In the genomic region with DNA sequence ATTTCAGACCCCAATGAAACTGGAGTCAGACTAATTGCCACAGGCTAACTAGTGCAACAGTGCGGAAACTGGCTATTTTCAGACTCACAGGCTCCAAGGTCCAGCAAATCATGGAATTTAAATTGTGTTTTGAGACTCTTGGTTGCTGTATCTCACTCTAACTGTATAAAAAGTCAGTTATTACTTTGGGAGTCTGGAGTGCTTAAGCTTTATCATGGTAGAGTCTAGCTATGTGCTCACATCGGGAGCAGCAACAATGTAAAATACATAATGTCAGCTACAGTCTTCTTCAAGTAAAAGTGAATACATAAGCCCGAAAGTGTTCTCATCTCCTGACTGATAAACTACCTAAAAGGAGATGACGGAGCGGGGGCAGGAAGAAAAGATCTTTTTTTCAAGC, we compare ENCODE assay signal across 22 mouse cellular contexts.
"Had no signal": no experiment of that assay in that cellular context is flagged by ENCODE, and none has a peak within 500 bp of the region (broad histone marks: within the 10 kb centered on the region; RNA-seq: fewer than 3 reads in every experiment).

No protein-coding gene starts in this region.

- H3K36me3 ChIP-seq: heart, embryonic 15.5 days; hindbrain, embryonic 15.5 days had no signal

- DNase-seq: forebrain, postnatal 0 days; gastrocnemius, postnatal 10 days; gastrocnemius, postnatal 36 days; heart, adult 11 months; heart, adult 2 months; heart, postnatal 14 days; heart, postnatal 36 days; kidney, adult 11 months; kidney, postnatal 10 days; layer of hippocampus, adult 9-11 months; layer of hippocampus, postnatal 36 days; liver had no signal

- H3K4me3 ChIP-seq: heart, adult 2 months; heart, embryonic 13.5 days; heart, embryonic 15.5 days; hindbrain, embryonic 13.5 days; hindbrain, embryonic 15.5 days; limb, embryonic 10.5 days; limb, embryonic 12.5 days had no signal

- ATAC-seq: forebrain, postnatal 0 days; hindbrain, postnatal 0 days; intestine, embryonic 16.5 days had no signal

- H3K27me3 ChIP-seq: heart, embryonic 13.5 days; heart, embryonic 15.5 days; hindbrain, embryonic 13.5 days; hindbrain, embryonic 15.5 days; limb, embryonic 12.5 days had no signal

- H3K27ac ChIP-seq: heart, adult 2 months; heart, embryonic 13.5 days; heart, embryonic 15.5 days; hindbrain, embryonic 13.5 days; hindbrain, embryonic 15.5 days; hindbrain, postnatal 0 days; limb, embryonic 10.5 days; limb, embryonic 12.5 days had no signal

- H3K4me2 ChIP-seq: heart, embryonic 11.5 days; heart, embryonic 13.5 days; heart, embryonic 15.5 days; hindbrain, embryonic 13.5 days; hindbrain, embryonic 15.5 days; limb, embryonic 12.5 days; liver, embryonic 11.5 days had no signal

- H3K9me3 ChIP-seq: heart, embryonic 13.5 days; heart, embryonic 15.5 days; hindbrain, embryonic 13.5 days; hindbrain, embryonic 15.5 days; limb, embryonic 10.5 days; limb, embryonic 12.5 days had no signal

- H3K9ac ChIP-seq: forebrain, postnatal 0 days; heart, embryonic 13.5 days; heart, embryonic 15.5 days; hindbrain, embryonic 13.5 days; hindbrain, embryonic 15.5 days; limb, embryonic 12.5 days had no signal
